Mouse (Mus musculus): ENCODE measurements around the gene Hoxb7. TPM values are rescaled to one million over a fixed set of nuclear protein-coding genes. Genes with fewer than 3 reads are reported as not detected.

The Hoxb7 gene
- polyA plus RNA-seq, 1 experiment from 2014 or later: 0.18 TPM

DNA sequence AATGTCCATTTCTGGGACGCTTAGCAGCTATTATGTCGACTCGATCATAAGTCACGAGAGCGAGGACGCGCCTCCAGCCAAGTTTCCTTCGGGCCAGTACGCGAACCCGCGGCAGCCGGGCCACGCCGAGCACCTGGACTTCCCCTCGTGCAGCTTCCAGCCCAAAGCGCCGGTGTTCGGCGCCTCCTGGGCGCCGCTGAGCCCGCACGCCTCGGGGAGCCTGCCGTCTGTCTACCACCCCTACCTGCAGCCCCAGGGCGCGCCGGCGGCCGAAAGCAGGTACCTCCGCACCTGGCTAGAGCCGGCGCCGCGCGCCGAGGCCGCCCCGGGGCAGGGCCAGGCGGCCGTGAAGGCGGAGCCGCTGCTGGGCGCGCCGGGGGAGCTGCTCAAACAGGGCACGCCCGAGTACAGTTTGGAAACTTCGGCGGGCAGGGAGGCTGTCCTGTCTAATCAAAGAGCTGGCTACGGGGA is 14.8 kb upstream of the Hoxb7 start:
- Histone ChIP-seq H3K9me3 (replicated peaks) (no peaks in the 10 kb centered on the region), H3K27me3 (replicated peaks) (peaks cover 98% of the 10 kb centered on the region), H3K27ac (no peak overlapping the region), H3K4me1 (peaks cover 13% of the 10 kb centered on the region; the same call in 1 of the 2 replicates), H3K9ac (no peak overlapping the region), H3K4me3 (peak overlapping the region; percentile 23), H3K36me3 (no peaks in the 10 kb centered on the region), H3K4me2 (peak overlapping the region; percentile 40)
- ATAC-seq: no peak
- WGBS (ENCODE audit: insufficient replicate concordance): 1% methylated on average over 52 of the region's 52 CpGs

DNA sequence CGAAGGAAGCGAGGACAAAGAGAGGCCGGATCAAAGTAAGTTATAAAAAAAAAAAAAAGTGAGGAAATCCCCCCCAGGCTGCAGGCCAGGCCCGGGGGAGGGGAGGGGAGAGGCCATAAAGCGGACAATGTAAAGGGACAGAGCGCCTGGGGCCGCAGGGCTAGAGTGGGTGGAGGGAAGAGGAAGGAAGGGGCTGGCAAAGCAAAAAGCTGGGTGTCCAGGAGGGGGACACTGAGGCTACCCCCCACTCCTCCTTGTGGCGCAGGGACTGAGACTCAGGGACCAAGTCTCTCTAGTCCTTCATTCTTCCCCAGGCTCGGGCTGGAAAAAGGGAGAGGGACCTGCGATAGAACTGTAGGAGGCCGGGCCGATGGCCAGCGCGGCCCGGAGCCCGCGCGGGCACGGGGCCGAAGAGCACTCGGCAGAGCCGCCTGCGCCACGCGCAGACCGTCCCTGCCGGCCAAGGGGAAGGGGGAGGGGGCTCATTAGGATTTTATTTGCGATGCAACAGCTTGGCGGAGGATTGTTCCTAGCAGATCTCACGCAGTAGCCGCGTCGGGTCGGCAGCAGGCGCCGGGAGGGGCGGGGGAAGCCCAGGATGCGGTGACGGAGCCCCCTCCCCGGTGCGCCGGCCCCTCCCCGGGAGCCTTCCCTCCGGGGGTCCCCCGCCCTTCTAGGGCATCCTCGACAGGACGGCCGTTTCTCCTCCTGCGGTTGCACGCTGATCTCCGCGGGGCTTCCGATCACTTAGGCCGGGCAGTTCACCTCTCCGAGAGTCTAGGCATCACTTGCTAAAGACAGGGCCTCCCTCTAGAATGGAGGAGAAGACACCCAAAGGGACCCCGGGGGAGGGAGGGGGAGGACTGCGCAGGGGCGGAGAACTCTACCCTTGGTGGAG is 14.2 kb upstream of the Hoxb7 start:
- ATAC-seq: no peak
- Histone ChIP-seq H3K4me2 (no peak overlapping the region), H3K27ac (no peak overlapping the region), H3K4me1 (peaks cover 13% of the 10 kb centered on the region; the same call in 1 of the 2 replicates), H3K27me3 (replicated peaks) (peaks cover 98% of the 10 kb centered on the region), H3K36me3 (no peaks in the 10 kb centered on the region), H3K4me3 (peak overlapping the region; percentile 23; the same call in 1 of the 2 replicates), H3K9me3 (replicated peaks) (no peaks in the 10 kb centered on the region), H3K9ac (no peak overlapping the region)
- WGBS (ENCODE audit: insufficient replicate concordance): 0% methylated on average over 56 of the region's 58 CpGs

DNA sequence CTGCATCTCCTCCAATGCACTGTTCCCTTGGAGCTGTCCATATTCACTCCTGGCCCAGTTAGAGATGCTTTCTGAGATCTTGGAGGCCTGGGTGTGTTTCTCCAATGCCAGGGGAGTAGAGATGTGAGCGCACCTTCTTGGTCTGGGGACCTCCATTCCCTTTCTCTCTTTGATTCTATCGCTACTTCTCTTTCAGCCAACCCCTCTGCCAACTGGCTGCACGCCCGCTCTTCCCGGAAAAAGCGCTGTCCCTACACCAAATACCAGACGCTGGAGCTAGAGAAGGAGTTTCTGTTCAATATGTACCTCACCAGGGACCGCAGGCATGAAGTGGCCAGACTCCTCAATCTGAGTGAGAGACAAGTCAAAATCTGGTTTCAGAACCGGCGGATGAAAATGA is 12.0 kb upstream of the Hoxb7 start:
- H3K36me3 ChIP-seq: no peaks in the 10 kb centered on the region
- peaks cover 100% of the 10 kb centered on the region for H3K27me3 ChIP-seq (replicated peaks)
- no peak overlapping the region for H3K9ac ChIP-seq
- ATAC-seq: no peak
- no peak overlapping the region for H3K27ac ChIP-seq
- H3K4me3 ChIP-seq: no peak overlapping the region
- no peak overlapping the region for H3K4me2 ChIP-seq
- WGBS (ENCODE audit: insufficient replicate concordance): 14% methylated on average over 10 of the region's 10 CpGs
- peaks cover 13% of the 10 kb centered on the region; the same call in 1 of the 2 replicates for H3K4me1 ChIP-seq
- H3K9me3 ChIP-seq (replicated peaks): no peaks in the 10 kb centered on the region

DNA sequence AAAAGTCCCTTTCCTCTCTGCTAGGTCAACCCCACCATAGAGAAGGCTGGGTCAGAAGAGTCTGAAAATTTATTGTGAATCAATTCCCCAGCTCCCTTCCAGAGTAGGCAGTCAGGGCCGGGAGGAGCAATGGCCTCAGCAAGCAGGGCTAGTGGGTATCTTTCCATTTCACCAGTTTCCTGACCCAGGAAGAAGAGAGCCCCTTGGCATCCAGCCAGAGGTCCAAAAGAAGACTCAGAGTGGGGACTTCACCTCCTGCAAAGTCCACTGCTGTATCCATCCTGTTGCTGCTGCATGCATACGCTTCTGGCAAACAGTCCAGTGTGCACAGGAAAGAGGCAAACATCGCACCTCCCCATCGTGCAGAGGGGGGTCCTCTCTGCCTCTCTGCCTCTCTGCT is 10.5 kb upstream of the Hoxb7 start:
- Histone ChIP-seq H3K9ac (no peak overlapping the region), H3K4me2 (no peak overlapping the region)
- 14% methylated on average over 4 of the region's 4 CpGs for WGBS (ENCODE audit: insufficient replicate concordance)

DNA sequence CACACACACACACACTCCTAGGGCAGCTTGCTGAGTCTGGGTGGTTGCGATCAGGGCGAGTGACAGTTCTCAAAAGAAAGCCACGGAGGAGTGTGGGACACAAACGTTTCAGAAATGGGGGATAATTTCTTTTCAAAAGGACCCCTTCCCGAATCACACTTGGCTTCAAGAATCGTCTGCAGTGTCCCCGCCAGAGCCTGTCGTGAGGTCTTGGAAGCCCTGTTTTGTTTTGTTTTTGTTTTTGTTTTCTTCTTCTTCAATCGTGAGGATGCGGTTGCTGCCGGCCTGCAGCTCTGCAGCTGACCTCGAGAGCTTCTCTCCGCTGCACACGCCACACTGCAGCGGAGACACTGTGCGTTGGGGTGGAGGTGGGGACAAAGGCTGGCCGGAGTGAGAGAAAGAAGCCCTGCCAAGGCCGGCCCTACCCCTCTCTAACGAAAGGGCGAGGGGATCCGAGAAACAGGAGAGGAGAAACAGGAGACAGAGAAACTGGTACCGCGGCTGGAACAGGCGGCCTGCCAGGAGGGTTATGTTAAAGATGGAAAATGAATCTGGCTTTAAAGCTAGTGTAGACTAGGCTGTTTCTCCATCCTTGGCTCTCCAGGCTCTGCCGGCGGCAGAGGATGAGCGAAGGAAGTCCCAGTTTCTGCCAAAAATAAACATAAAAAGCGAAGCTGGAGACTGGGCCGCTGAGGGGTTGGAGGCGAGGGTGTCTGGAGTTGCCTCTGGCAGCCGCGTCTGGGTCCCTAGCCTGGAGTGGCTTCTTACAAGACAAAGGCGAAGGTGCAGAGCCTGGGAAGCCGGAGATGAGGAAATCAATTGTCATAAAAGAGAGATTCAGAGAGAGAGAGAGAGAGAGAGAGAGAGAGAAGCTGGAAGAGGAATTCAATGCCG is 9.0 kb upstream of the Hoxb7 start:
- H3K36me3 ChIP-seq: no peaks in the 10 kb centered on the region
- no peak for ATAC-seq
- no peak overlapping the region for H3K9ac ChIP-seq
- no peak overlapping the region for H3K4me3 ChIP-seq
- H3K9me3 ChIP-seq (replicated peaks): no peaks in the 10 kb centered on the region
- H3K4me2 ChIP-seq: no peak overlapping the region
- no peak overlapping the region for H3K27ac ChIP-seq
- peaks cover 100% of the 10 kb centered on the region for H3K27me3 ChIP-seq (replicated peaks)
- peaks cover 1% of the 10 kb centered on the region; the same call in 1 of the 2 replicates for H3K4me1 ChIP-seq
- 4% methylated on average over 35 of the region's 35 CpGs for WGBS (ENCODE audit: insufficient replicate concordance)

More for the DNA sequence above, 10.5 kb upstream of the Hoxb7 start:
- Histone ChIP-seq H3K4me3 (no peak overlapping the region), H3K4me1 (peaks cover 12% of the 10 kb centered on the region; the same call in 1 of the 2 replicates), H3K27ac (no peak overlapping the region), H3K9me3 (replicated peaks) (no peaks in the 10 kb centered on the region), H3K27me3 (replicated peaks) (peaks cover 100% of the 10 kb centered on the region), H3K36me3 (no peaks in the 10 kb centered on the region)
- no peak for ATAC-seq

DNA sequence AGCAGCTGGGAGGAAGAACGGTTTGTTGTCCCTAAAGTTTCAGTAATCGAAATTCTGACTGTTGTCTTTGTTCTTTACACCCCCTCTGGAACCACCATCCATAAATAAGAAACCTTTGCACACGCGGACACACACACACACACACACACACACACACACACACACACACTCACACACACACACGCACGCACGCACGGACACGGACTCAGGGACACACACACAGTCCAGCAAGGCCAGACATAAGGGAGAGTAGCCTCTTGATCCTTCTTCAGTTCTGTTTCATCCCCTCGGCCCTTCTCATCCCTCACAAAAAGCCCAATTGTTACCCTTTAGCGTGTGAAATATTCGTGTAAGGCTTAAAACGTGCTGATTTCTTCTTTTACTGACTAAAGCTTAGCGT is 8.1 kb upstream of the Hoxb7 start:
- Histone ChIP-seq H3K9ac (no peak overlapping the region), H3K27ac (no peak overlapping the region), H3K36me3 (no peaks in the 10 kb centered on the region), H3K27me3 (replicated peaks) (peaks cover 100% of the 10 kb centered on the region), H3K4me3 (no peak overlapping the region), H3K4me2 (no peak overlapping the region), H3K9me3 (replicated peaks) (no peaks in the 10 kb centered on the region), H3K4me1 (no peaks in the 10 kb centered on the region)
- WGBS (ENCODE audit: insufficient replicate concordance): 15% methylated on average over 14 of the region's 14 CpGs
- no peak for ATAC-seq

DNA sequence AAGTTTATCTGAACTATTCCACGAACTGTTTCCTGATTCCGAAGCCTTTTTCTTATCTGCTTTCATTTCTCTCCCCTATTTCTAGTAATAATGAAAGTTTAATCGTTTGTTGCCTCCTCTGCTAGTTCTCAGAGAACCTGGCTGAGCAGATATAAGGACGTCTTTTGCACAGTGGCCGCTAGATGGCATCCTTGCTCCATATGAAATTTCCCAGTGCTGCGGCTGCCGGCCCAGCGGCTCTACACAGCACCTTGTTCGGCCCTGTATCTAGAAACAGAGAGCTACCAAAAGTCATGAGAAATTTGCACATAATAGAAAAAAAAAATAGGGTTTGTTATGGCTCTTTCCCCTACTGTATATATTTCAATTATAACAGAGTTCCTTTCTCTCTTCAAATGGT is 7.7 kb upstream of the Hoxb7 start:
- Histone ChIP-seq H3K27ac (no peak overlapping the region), H3K9me3 (replicated peaks) (no peaks in the 10 kb centered on the region), H3K27me3 (replicated peaks) (peaks cover 100% of the 10 kb centered on the region), H3K4me1 (no peaks in the 10 kb centered on the region), H3K9ac (no peak overlapping the region), H3K4me2 (no peak overlapping the region), H3K36me3 (no peaks in the 10 kb centered on the region), H3K4me3 (no peak overlapping the region)
- ATAC-seq: no peak
- under 1% methylated on average over 9 of the region's 9 CpGs for WGBS (ENCODE audit: insufficient replicate concordance)

DNA sequence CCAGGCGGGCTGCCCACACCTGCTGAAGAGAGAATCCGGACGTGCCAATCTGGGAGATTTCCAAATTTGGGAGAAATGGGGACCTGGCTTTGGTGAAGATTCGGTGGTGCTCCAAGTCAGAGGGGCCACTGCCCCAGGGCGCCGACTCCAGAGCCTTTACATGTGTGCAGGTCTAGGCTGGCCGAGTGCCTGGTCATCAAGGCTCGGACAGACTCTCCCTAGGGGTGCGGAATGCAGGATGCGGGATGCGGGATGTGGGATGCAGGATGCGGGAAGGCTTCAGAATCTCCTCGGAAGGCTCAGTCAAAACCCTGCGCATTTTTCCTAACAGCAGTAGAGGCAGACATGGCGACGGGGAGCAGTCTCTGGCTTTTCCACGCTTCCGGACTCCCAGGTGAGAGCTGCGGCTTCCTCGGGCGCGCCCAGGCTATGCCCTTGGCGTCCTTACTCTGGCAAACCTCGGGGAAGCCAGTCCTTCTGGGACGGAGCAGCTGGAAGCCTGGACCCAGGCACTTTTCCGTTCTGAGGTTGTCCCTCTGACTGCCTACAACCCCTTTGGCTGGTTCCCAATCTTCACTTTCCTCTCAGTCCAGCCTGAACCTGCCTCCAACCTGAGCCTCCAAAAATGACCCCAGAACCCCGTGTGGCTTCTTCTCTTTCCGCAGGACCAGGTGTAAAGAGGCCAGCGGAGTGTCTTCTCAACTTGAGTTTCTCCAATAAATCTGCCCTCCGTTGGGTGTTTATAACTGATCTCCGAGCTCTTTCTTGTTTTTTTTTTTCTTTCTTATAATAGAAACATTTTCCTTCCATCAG is 6.8 kb upstream of the Hoxb7 start:
- ATAC-seq: no peak
- no peaks in the 10 kb centered on the region for H3K4me1 ChIP-seq
- H3K27ac ChIP-seq: no peak overlapping the region
- H3K9ac ChIP-seq: no peak overlapping the region
- 5% methylated on average over 31 of the region's 31 CpGs for WGBS (ENCODE audit: insufficient replicate concordance)
- H3K4me3 ChIP-seq: no peak overlapping the region
- no peak overlapping the region for H3K4me2 ChIP-seq
- no peaks in the 10 kb centered on the region for H3K36me3 ChIP-seq
- peaks cover 100% of the 10 kb centered on the region for H3K27me3 ChIP-seq (replicated peaks)
- H3K9me3 ChIP-seq (replicated peaks): no peaks in the 10 kb centered on the region

DNA sequence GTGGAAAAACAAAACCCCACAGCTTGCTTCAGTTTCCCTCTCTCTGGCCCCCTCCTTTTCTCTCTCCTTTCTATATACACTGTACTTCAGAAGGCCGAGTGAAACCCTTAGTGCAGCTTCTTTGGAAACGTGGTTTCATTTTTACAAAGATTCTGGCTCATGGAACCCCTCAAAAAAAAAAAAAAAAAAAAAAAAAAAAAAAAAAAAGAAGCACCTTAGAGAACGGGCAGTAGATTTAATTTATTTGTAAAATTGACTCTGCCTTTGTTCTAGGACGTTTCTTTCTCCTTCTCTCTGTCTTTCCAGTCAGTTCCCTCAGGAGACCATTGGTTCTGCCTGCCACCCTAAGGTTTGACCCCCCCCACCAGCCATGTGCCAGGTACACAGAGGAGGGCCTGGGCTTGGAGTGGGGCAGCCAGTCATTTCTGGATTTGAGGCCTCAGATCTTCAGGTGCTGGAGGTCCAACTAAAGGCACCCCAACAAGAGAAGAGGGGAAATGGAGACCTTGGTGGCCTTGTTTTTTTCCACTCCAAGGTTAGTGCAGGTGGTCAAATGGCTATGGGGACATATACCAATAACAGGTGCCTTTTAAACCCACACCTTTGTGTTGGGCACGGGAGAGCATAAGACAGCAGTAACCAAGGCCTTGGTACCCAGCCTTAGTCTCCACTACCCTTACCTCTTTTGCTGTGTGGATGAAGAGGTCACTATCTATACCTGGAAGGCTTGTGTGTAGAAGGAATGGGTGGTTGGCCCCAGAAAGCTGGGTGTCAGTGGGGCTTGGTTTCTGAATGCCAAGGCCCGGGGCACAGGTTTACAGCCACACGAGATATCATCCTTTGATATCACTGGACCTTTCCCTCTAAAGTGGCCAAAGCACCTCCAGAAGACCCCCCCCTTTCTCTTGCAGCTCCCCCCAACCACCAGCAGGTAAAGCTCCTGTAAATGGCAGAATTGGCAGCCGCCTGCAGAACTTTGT is 5.7 kb upstream of the Hoxb7 start:
- Histone ChIP-seq H3K4me1 (no peaks in the 10 kb centered on the region), H3K27me3 (replicated peaks) (peaks cover 100% of the 10 kb centered on the region), H3K9me3 (replicated peaks) (no peaks in the 10 kb centered on the region), H3K36me3 (no peaks in the 10 kb centered on the region), H3K4me2 (no peak overlapping the region), H3K27ac (no peak overlapping the region), H3K4me3 (no peak overlapping the region), H3K9ac (no peak overlapping the region)
- ATAC-seq: no peak
- WGBS (ENCODE audit: insufficient replicate concordance): 18% methylated on average over 8 of the region's 8 CpGs

DNA sequence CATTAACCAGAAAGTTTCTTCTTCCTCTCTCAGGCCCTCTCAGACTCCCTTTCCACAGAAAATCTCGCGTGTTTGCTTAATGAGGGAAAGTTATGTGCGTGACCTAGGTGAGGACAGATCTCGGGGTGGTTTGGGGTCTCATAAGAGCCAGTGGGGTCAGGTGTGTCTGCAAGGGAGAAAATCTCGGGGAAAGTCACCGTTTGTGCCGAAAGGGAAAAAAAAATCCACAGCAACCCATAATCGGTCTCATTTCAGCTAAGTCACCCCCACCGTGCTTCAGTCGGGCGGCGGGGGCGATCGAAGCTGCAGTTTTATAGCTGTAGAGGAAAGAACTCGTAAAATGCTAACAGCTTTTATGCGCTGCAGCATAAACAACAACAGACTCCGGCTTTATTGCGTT is 5.0 kb upstream of the Hoxb7 start:
- Histone ChIP-seq H3K27me3 (replicated peaks) (peaks cover 100% of the 10 kb centered on the region), H3K9me3 (replicated peaks) (no peaks in the 10 kb centered on the region), H3K9ac (no peak overlapping the region), H3K4me2 (no peak overlapping the region), H3K36me3 (no peaks in the 10 kb centered on the region), H3K27ac (no peak overlapping the region), H3K4me3 (no peak overlapping the region), H3K4me1 (no peaks in the 10 kb centered on the region)
- 7% methylated on average over 18 of the region's 18 CpGs for WGBS (ENCODE audit: insufficient replicate concordance)
- no peak for ATAC-seq

Data from liver, embryonic 12.5 days (tissue).